Mouse (Mus musculus) stomach, embryonic 14.5 days (tissue): ENCODE results near the gene Snap25. TPM values are rescaled to one million over a fixed set of nuclear protein-coding genes. Genes with fewer than 3 reads are reported as not detected.

ENCODE experiments used
- ATAC-seq: fragments of 200-750 bp; cut with Nextera tagmentation; 2 replicates; pipeline ENCODE4 v1.8.0; 2017; ENCODE audit warnings: low read depth, moderate TSS enrichment; ENCODE audit not compliant: insufficient number of reproducible peaks, insufficient read depth, low FRiP score
- H3K27ac ChIP-seq: fragments of 300-500 bp; sonication (generic); 2 replicates; pipeline ENCODE4 v1.5.1; 2014; ENCODE audit warnings: mild to moderate bottlenecking, low read length, moderate library complexity, mixed read lengths
- H3K27me3 ChIP-seq: fragments of 300-500 bp; sonication (generic); 2 replicates; pipeline ENCODE4 v1.6.1; 2014; ENCODE audit warnings: low read length, control low read depth, mixed read lengths; ENCODE audit not compliant: control insufficient read depth, insufficient read depth
- H3K36me3 ChIP-seq: fragments of 300-500 bp; sonication (generic); 2 replicates; pipeline ENCODE4 v1.6.1; 2014; ENCODE audit warnings: mild to moderate bottlenecking, control low read depth, low read length, moderate library complexity, mixed read lengths; ENCODE audit not compliant: control insufficient read depth, insufficient read depth
- H3K4me1 ChIP-seq: fragments of 300-500 bp; sonication (generic); 2 replicates; pipeline ENCODE4 v1.6.1; 2014; ENCODE audit warnings: low read length, control low read depth, mixed read lengths; ENCODE audit not compliant: control insufficient read depth, insufficient read depth
- H3K4me2 ChIP-seq: fragments of 300-500 bp; sonication (generic); replicated peaks from 2 replicates; pipeline ENCODE4 v1.6.1; 2014; ENCODE audit warnings: low read depth, low read length, control low read depth
- H3K4me3 ChIP-seq: fragments of 300-500 bp; sonication (generic); 2 replicates; pipeline ENCODE4 v1.5.1; 2014; ENCODE audit warnings: low read depth, low read length, control low read depth
- H3K9ac ChIP-seq: fragments of 300-500 bp; sonication (generic); replicated peaks from 2 replicates; pipeline ENCODE4 v1.6.1; 2014; ENCODE audit warnings: low read depth, mild to moderate bottlenecking, control low read depth, low read length, moderate library complexity, mixed read lengths
- H3K9me3 ChIP-seq: fragments of 300-500 bp; sonication (generic); 2 replicates; pipeline ENCODE4 v1.6.1; 2016; ENCODE audit warnings: low read depth, low read length, control low read depth; ENCODE audit not compliant: control insufficient read depth
- WGBS: fragments of 180-500 bp; shearing (Covaris S2); extraction: QIAGEN DNeasy Blood & Tissue Kit; methylation state at CpG from one replicate; pipeline ENCODE4 v1.1.7; 2014; 5-methylcytosine and 5-hydroxymethylcytosine counted together
- polyA plus RNA-seq: library from polyadenylated mRNA; unstranded; fragments of >200 nt; fragmentation: Nextera tagmentation; extraction: Ambion mirVana; gene quantifications from 2 replicates; pipeline ENCODE4 v1.2.1, GENCODE M21; 2014

The Snap25 gene
- polyA plus RNA-seq, 1 experiment from 2014 or later = 16.6 TPM

DNA sequence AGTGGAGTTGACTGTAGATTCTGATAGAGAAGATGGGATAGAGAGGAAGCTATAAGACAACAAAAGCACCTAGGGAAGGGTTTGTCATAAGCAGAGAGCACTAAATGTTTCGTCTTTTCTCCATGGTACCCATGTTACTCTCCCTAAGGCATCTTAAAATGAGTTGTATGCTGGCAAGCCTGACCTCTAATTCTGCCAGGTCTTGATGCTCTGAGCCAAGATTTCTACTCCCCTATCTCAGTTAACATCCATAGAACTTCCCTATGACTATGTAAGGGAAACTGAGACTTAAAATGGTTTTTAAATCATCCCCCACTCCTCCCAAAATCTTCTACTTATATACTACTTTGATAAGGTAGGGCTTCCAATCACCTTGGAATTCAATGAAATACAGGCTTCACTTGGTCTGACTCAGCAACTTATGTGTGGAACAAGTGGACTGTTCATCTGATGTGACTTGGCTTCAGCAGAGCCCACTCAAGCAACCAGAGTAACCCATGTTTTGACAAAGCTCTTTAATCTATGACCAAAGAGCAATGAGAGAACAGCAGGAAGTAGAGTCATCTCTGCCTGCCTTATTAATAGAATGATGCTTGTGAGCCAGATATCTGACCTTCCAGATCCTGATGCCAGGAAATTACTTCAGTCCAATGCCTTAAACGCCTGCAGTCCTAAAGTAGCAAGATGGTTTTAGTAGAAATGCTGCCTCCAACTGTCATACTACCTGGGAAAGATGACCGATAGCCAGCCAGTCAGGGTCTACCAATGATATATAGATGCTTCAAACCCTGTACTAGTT is 13.6 kb upstream of the Snap25 start:
- no peak overlapping the region for H3K4me3 ChIP-seq
- no peak overlapping the region for H3K27ac ChIP-seq
- H3K36me3 ChIP-seq = no peaks in the 10 kb centered on the region
- no peak overlapping the region for H3K9ac ChIP-seq
- H3K4me1 ChIP-seq = no peaks in the 10 kb centered on the region
- H3K4me2 ChIP-seq = no peak overlapping the region
- H3K9me3 ChIP-seq = no peaks in the 10 kb centered on the region
- WGBS = 74% methylated on average over 3 of the region's 3 CpGs
- no peak for ATAC-seq
- H3K27me3 ChIP-seq = no peaks in the 10 kb centered on the region

- ATAC-seq = no peak
- no peaks in the 10 kb centered on the region for H3K36me3 ChIP-seq
- H3K4me2 ChIP-seq = no peak overlapping the region
- no peak overlapping the region for H3K9ac ChIP-seq
- H3K27me3 ChIP-seq = no peaks in the 10 kb centered on the region
- 72% methylated on average over 2 of the region's 2 CpGs for WGBS
- H3K27ac ChIP-seq = no peak overlapping the region
- H3K4me3 ChIP-seq = no peak overlapping the region
- H3K9me3 ChIP-seq = no peaks in the 10 kb centered on the region
- H3K4me1 ChIP-seq = no peaks in the 10 kb centered on the region
These were observed 9.9 kb upstream of the Snap25 start for GRCm38 (mm10) chr2:136703376-136703775.

DNA sequence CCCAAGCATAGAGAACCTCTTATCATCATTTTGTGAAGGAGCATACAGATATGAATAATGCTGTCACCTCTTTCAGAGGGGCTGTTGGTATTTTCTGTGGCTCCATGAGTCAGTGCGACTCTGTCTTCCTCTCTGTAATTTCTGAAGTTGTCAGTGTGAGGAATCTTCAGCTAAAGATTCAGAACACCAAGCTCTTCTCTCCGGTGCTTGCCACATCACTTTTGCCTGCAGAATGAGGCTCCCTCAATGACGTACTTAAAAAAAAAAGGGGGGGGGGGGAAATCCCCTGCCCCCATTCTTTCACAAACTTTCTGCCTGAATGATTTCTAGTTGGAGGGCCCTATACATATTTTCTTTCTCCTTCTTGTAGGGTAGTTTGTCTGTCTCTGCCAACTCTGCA is 2.1 kb upstream of the Snap25 start:
- Histone ChIP-seq H3K27me3 (no peaks in the 10 kb centered on the region), H3K4me2 (no peak overlapping the region), H3K36me3 (no peaks in the 10 kb centered on the region), H3K27ac (no peak overlapping the region), H3K4me1 (no peaks in the 10 kb centered on the region), H3K9me3 (no peaks in the 10 kb centered on the region), H3K4me3 (no peak overlapping the region), H3K9ac (no peak overlapping the region)
- no peak for ATAC-seq
- 50% methylated on average over 3 of the region's 3 CpGs for WGBS

GRCm38 (mm10) chr2:136711746-136712440 is 1.4 kb upstream of the Snap25 start:
- H3K27ac ChIP-seq = no peak overlapping the region
- peak overlapping the region; percentile 37 for H3K4me2 ChIP-seq
- H3K36me3 ChIP-seq = no peaks in the 10 kb centered on the region
- H3K4me1 ChIP-seq = no peaks in the 10 kb centered on the region
- WGBS = 4% methylated on average over 28 of the region's 28 CpGs
- peak overlapping the region; percentile 6; the same call in 1 of the 2 replicates for H3K4me3 ChIP-seq
- peak; percentile 59 for ATAC-seq
- H3K9me3 ChIP-seq = no peaks in the 10 kb centered on the region
- H3K9ac ChIP-seq = no peak overlapping the region
- no peaks in the 10 kb centered on the region for H3K27me3 ChIP-seq

DNA sequence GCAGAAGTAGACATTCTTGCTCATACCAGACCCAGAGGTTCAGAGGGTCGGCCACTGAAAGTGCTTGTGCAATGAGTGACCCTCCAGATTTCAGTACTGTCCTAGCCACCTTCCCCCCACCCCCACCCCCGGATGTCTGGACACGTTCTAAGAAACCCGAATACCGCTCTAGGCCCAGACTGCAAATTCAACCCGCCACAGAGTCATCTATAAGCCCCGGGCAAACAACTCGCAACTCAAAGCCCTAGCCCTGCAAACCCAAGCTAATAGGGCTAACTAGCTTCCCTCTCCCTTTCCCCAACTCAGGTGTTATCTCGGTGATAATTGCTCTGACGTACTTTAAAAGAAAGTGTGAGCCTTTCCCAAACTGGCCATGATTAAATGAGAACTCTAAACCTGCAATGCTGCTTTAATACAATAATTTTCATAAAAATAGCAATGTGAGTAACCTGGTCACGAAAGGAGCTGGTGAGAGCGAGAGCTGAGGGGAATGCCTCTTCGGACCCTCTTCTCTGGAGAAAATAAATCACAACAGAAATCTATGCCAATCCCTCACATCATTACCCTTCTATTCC is 725 bp upstream of the Snap25 start:
- H3K9me3 ChIP-seq = no peaks in the 10 kb centered on the region
- H3K36me3 ChIP-seq = no peaks in the 10 kb centered on the region
- no peaks in the 10 kb centered on the region for H3K4me1 ChIP-seq
- H3K4me2 ChIP-seq = peak overlapping the region; percentile 37; the same call in 1 of the 2 replicates
- H3K9ac ChIP-seq = no peak overlapping the region
- WGBS = 4% methylated on average over 13 of the region's 13 CpGs
- no peaks in the 10 kb centered on the region for H3K27me3 ChIP-seq
- no peak overlapping the region; the same call in 1 of the 2 replicates for H3K4me3 ChIP-seq
- ATAC-seq = no peak
- no peak overlapping the region for H3K27ac ChIP-seq

GRCm38 (mm10) chr2:136714008-136714411 is 757 bp downstream of the Snap25 start:
- ATAC-seq = peak; percentile 90
- Histone ChIP-seq H3K9ac (no peak overlapping the region), H3K36me3 (no peaks in the 10 kb centered on the region), H3K27ac (no peak overlapping the region), H3K4me3 (peak overlapping the region; percentile 29; the same call in 1 of the 2 replicates), H3K27me3 (no peaks in the 10 kb centered on the region), H3K4me1 (no peaks in the 10 kb centered on the region), H3K9me3 (no peaks in the 10 kb centered on the region), H3K4me2 (peak overlapping the region; percentile 37; the same call in 1 of the 2 replicates)
- 1% methylated on average over 22 of the region's 22 CpGs for WGBS

DNA sequence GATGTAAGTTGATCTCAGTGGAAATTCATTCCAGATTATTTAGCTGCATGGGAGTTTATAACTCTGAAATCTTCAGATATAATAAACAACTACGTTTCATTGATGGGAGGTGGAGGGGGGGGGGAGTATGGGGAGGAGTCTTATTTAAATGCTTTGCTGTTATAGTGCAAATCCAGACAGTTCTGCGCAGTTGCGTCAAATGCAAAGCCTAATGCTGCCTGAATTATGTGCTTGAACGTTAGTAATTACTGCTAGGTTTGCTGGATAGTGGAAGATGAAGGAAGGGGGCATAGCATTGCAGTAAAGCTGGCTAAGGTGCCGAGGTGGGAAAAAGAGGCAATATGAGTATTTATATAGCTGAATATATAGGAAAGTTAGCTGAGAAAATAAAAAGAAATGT is 2.3 kb downstream of the Snap25 start:
- H3K27me3 ChIP-seq = no peaks in the 10 kb centered on the region
- no peak for ATAC-seq
- 68% methylated on average over 5 of the region's 5 CpGs for WGBS

GRCm38 (mm10) chr2:136716400-136716799 is 3.1 kb downstream of the Snap25 start:
- Histone ChIP-seq H3K9me3 (no peaks in the 10 kb centered on the region), H3K27me3 (no peaks in the 10 kb centered on the region), H3K36me3 (no peaks in the 10 kb centered on the region), H3K4me2 (no peak overlapping the region), H3K4me3 (no peak overlapping the region), H3K4me1 (no peaks in the 10 kb centered on the region), H3K27ac (no peak overlapping the region), H3K9ac (no peak overlapping the region)
- WGBS = 79% methylated on average over 1 of the region's 1 CpGs
- no peak for ATAC-seq

More for the DNA sequence above, 2.3 kb downstream of the Snap25 start:
- Histone ChIP-seq H3K9ac (no peak overlapping the region), H3K27ac (no peak overlapping the region), H3K9me3 (no peaks in the 10 kb centered on the region), H3K4me3 (no peak overlapping the region), H3K4me1 (no peaks in the 10 kb centered on the region), H3K4me2 (no peak overlapping the region), H3K36me3 (no peaks in the 10 kb centered on the region)
